Mouse (Mus musculus) urinary bladder, postnatal 14 days (tissue): ENCODE data around the gene Dph7.
A peak's percentile ranks its signal among the peaks of the same experiment; 100 is the strongest.
"Not testable (repeated sequence)": the region's sequence is repeated elsewhere in the genome, so short reads cannot be mapped to it uniquely, and the experiment has no call there.

Experiments used
- DNase-seq: peaks from one replicate; pipeline ENCODE4 v3.0.0; 2021; ENCODE audit warnings: low spot score

The Dph7 gene

GRCm38 (mm10) chr2:24970386-24970785, 8.2 kb downstream of the Dph7 start:
- DNase-seq, result no peak

- not testable (repeated sequence) for DNase-seq
Observed at GRCm38 (mm10) chr2:24974452-24974851, 12.3 kb downstream of the Dph7 start.

GRCm38 (mm10) chr2:24974906-24975703, 12.9 kb downstream of the Dph7 start, which contains the start of gene Mrpl41:
Gene Mrpl41, minus strand, starts transcription at chr2:24975098.
- peak; percentile 97 for DNase-seq

- DNase-seq, result peak; percentile 79
Observed at GRCm38 (mm10) chr2:24975704-24976297, 13.6 kb downstream of the Dph7 start, which contains the start of gene Pnpla7. Gene Pnpla7, plus strand, starts transcription at chr2:24976033.

- DNase-seq, result no peak
Observed at GRCm38 (mm10) chr2:24976960-24977359, 14.8 kb downstream of the Dph7 start.

GRCm38 (mm10) chr2:24987762-24988161, 25.6 kb downstream of the Dph7 start:
- no peak for DNase-seq

GRCm38 (mm10) chr2:24995332-24995731, 33.1 kb downstream of the Dph7 start:
- no peak for DNase-seq

- DNase-seq, result no peak
Observed at GRCm38 (mm10) chr2:24996471-24996870, 34.3 kb downstream of the Dph7 start.

- peak; percentile 41 for DNase-seq
Observed at GRCm38 (mm10) chr2:25000544-25001235, 38.5 kb downstream of the Dph7 start.

GRCm38 (mm10) chr2:25003946-25004786, 42.0 kb downstream of the Dph7 start:
- no peak for DNase-seq

GRCm38 (mm10) chr2:25006767-25007166, 44.6 kb downstream of the Dph7 start:
- DNase-seq, result no peak

- DNase-seq, result no peak
Observed at GRCm38 (mm10) chr2:25008250-25008649, 46.0 kb downstream of the Dph7 start.
